Comparison of ENCODE assay signal across 8 mouse cellular contexts in genomic region chr16:31233541-31234339, GRCm38 (mm10). TPM values are rescaled to one million over a fixed set of nuclear protein-coding genes. Genes with fewer than 3 reads are reported as not detected.
A peak's percentile ranks its signal among the peaks of the same experiment; 100 is the strongest.
DNase-seq lines count a peak whose midpoint lies in the region; ATAC-seq and TF ChIP-seq lines count a peak whose summit lies in the region.

No protein-coding gene starts in this region.

- TF ChIP-seq CTCF in hindbrain, postnatal 0 days (IDR thresholded peaks at IDR 0.05; ENCODE audit: low read depth): no peak

- no peaks in the 10 kb centered on the region for H3K36me3 ChIP-seq in ES-E14 (ENCODE audit: control insufficient read depth, insufficient read depth, low read length, poor library complexity, severe bottlenecking)
- H3K36me3 ChIP-seq in hindbrain, postnatal 0 days (ENCODE audit: insufficient read depth, low read length): no peaks in the 10 kb centered on the region

- in situ Hi-C loops in ES-E14 (cut with MboI; ENCODE audit: low sequenced_read_pairs in 2 of 2, unreplicated experiment in 2 of 2): no loop called here

- no peak overlapping the region for H3K9ac ChIP-seq in ES-E14 (ENCODE audit: insufficient read depth, low read depth, low read length, poor library complexity, severe bottlenecking)
- no peak overlapping the region for H3K9ac ChIP-seq in hindbrain, postnatal 0 days (replicated peaks; ENCODE audit: low read length)

- WGBS in hindbrain, postnatal 0 days: 24% methylated on average over 20 of the region's 20 CpGs

- no peak overlapping the region for H3K4me3 ChIP-seq in ES-E14 (ENCODE audit: insufficient read depth in 1 of 2, low read depth in 1 of 2, low read length in 2 of 2, poor library complexity in 1 of 2, severe bottlenecking in 1 of 2)
- H3K4me3 ChIP-seq in hindbrain, postnatal 0 days (ENCODE audit: low read length): peak overlapping the region; percentile 14; the same call in 1 of the 2 replicates

- DNase-seq in ES-E14 (ENCODE audit: low read depth, low spot score): peak; percentile 15
- peak; percentile 67 for DNase-seq in c-Kit-positive CD71-negative TER-119-negative erythroid progenitor cells, embryonic 14.5 days (ENCODE audit: low read depth)
- peak; percentile 65 for DNase-seq in gastrocnemius, postnatal 10 days
- DNase-seq in hindbrain, postnatal 0 days (ENCODE audit: low spot score): peak; percentile 32
- DNase-seq in left cerebral cortex, adult 18-20 months (ENCODE audit: low spot score in 2 of 2): peak; percentile 69 to 82
- DNase-seq in lung, postnatal 4 days: peak; percentile 74 to 80
- peak; percentile 94 for DNase-seq in skeletal muscle tissue, adult 2 months (ENCODE audit: low read depth, low spot score)
- no peak for DNase-seq in cerebellum, postnatal 36 days

- peaks cover 2 to 10% of the 10 kb centered on the region in 2 experiments; a peak in 3 of 4 replicates for H3K4me1 ChIP-seq in ES-E14 (ENCODE audit: control insufficient read depth in 2 of 2, insufficient read depth in 2 of 2, low read length in 2 of 2, poor library complexity in 1 of 2)
- peaks cover 9% of the 10 kb centered on the region for H3K4me1 ChIP-seq in hindbrain, postnatal 0 days (ENCODE audit: insufficient read depth, low read length)

- H3K9me3 ChIP-seq in ES-E14 (ENCODE audit: control insufficient read depth, insufficient read depth, low read depth, low read length): no peaks in the 10 kb centered on the region
- no peaks in the 10 kb centered on the region for H3K9me3 ChIP-seq in hindbrain, postnatal 0 days (ENCODE audit: low read length)

- no peak overlapping the region for H3K27ac ChIP-seq in ES-E14 (ENCODE audit: insufficient read depth, low read depth, low read length, poor library complexity, severe bottlenecking)
- no peak overlapping the region for H3K27ac ChIP-seq in hindbrain, postnatal 0 days

- peak overlapping the region; percentile 50 for H3K4me2 ChIP-seq in hindbrain, postnatal 0 days (ENCODE audit: low read depth, low read length)

- ATAC-seq in hindbrain, postnatal 0 days: peak; percentile 53

- no peaks in the 10 kb centered on the region for H3K27me3 ChIP-seq in hindbrain, postnatal 0 days (ENCODE audit: insufficient read depth, low read length)

TF ChIP-seq in ES-E14, 5 proteins besides CTCF, POLR2A, EP300 and RAD21:
- no peak for TF ChIP-seq HCFC1 (IDR thresholded peaks at IDR 0.05; ENCODE audit: borderline replicate concordance, insufficient read depth, low read length)
- TF ChIP-seq CHD2 (IDR thresholded peaks at IDR 0.05; ENCODE audit: low read depth, low read length): no peak
- TF ChIP-seq MAFK (IDR thresholded peaks at IDR 0.05; ENCODE audit: insufficient read depth, low read depth, low read length): no peak
- no peak for TF ChIP-seq ZC3H11A (IDR thresholded peaks at IDR 0.05; ENCODE audit: borderline replicate concordance, low read depth, low read length)
- TF ChIP-seq ZNF384 (IDR thresholded peaks at IDR 0.05; ENCODE audit: low read depth, low read length): no peak
TF ChIP-seq in ES-E14: peak in this region for 0.

RNA-seq across cellular contexts. Expression of gene Acap2, which starts 32.7 kb away (rescaled TPM):
- total RNA-seq in ES-E14 (2012; rRNA removed): 23.4 and 23.8 TPM in 2 replicates
- total RNA-seq in gastrocnemius, postnatal 10 days (2021): 10 to 100 TPM; 21.1 to 23.8 TPM
- 22.3 and 23.4 TPM in 2 replicates for total RNA-seq in hindbrain, postnatal 0 days (2014; rRNA removed)
- polyA plus RNA-seq in hindbrain, postnatal 0 days (2015; fragmentation: Nextera tagmentation; extraction: Ambion mirVana): 11.9 and 12.3 TPM in 2 replicates
- total RNA-seq in left cerebral cortex, adult 18-20 months (2021): 100 to 1,000 TPM; 102 TPM

RNA-seq across cellular contexts. Expression of gene Ppp1r2, which starts 41.3 kb away (rescaled TPM):
- 49.9 and 63.1 TPM in 2 replicates for total RNA-seq in ES-E14 (2012; rRNA removed)
- 10 to 100 TPM; 76.9 to 79.3 TPM for total RNA-seq in gastrocnemius, postnatal 10 days (2021)
- 53.4 and 59.6 TPM in 2 replicates for total RNA-seq in hindbrain, postnatal 0 days (2014; rRNA removed)
- polyA plus RNA-seq in hindbrain, postnatal 0 days (2015; fragmentation: Nextera tagmentation; extraction: Ambion mirVana): 104 TPM in 2 replicates
- 100 to 1,000 TPM; 107 to 113 TPM for total RNA-seq in left cerebral cortex, adult 18-20 months (2021)

Comparison
In these comparisons a context has a peak if more than half of its experiments do, and no peak if none do; other contexts are left out.
1. DNase-seq: peak in ES-E14 (single experiment), c-Kit-positive CD71-negative TER-119-negative erythroid progenitor cells, embryonic 14.5 days (single experiment), gastrocnemius, postnatal 10 days (single experiment), hindbrain, postnatal 0 days (single experiment), left cerebral cortex, adult 18-20 months (2 of 2), lung, postnatal 4 days (2 of 2) and skeletal muscle tissue, adult 2 months (single experiment); none in cerebellum, postnatal 36 days (0 of 2).